Mouse (Mus musculus): Measurements from ENCODE around the gene Bag3. TPM values are rescaled to one million over a fixed set of nuclear protein-coding genes. Genes with fewer than 3 reads are reported as not detected.
"Not testable (repeated sequence)": the region's sequence is repeated elsewhere in the genome, so short reads cannot be mapped to it uniquely, and the experiment has no call there.

The Bag3 gene
- polyA plus RNA-seq, 1 experiment from 2014 or later = 3.7 TPM

DNA sequence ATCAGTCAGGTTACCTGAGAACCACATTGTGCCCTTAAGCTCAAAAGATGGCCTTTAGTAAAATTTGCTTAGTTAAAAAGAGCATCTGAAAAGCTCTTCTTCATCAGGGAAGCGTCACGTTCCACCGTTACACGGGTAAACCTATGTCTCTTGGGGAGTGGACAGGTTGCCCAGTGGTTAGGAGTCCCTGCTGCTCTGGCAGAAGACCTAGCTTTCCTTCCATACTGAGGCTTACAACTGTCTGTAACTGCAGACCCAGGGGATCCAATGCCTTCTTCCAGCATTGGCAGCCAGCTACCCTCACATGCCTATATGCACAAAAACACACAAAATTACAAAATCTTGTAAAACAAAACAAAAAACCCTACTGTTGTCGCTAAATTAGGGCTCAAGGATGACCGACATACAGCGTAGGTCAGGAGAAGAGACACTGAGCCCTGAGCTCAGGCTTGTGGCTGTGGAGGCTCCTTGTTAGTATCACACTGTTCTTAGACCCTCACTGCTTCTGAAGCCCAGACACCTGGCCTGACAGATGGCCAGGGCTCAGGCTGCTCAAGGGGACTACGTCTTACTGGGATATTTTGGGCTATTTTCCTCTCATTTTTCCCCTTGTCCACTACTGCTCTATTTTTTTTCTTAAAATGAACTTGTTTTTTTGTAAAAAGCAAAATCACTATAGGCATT lies 44.3 kb downstream of the Bag3 start:
- no peak for ATAC-seq
- H3K9ac ChIP-seq (replicated peaks) = no peak overlapping the region
- H3K9me3 ChIP-seq (ENCODE audit: low read length) = no peaks in the 10 kb centered on the region
- no peak for DNase-seq
- no peaks in the 10 kb centered on the region for H3K27me3 ChIP-seq (ENCODE audit: insufficient read depth, low read length)
- peaks cover 4% of the 10 kb centered on the region; the same call in 1 of the 2 replicates for H3K4me1 ChIP-seq (ENCODE audit: insufficient read depth)
- H3K4me3 ChIP-seq (ENCODE audit: low read depth, low read length) = no peak overlapping the region
- H3K36me3 ChIP-seq (replicated peaks; ENCODE audit: insufficient read depth, low read length) = no peaks in the 10 kb centered on the region
- H3K27ac ChIP-seq (ENCODE audit: low read depth) = no peak overlapping the region
- 87% methylated on average over 8 of the region's 8 CpGs for WGBS (ENCODE audit: insufficient replicate concordance)
- H3K4me2 ChIP-seq (ENCODE audit: low read depth, low read length) = no peak overlapping the region
- TF ChIP-seq CTCF (IDR thresholded peaks at IDR 0.05; ENCODE audit: low read depth) = no peak
- no peak for TF ChIP-seq EP300 (IDR thresholded peaks at IDR 0.05; ENCODE audit: low read depth)

DNA sequence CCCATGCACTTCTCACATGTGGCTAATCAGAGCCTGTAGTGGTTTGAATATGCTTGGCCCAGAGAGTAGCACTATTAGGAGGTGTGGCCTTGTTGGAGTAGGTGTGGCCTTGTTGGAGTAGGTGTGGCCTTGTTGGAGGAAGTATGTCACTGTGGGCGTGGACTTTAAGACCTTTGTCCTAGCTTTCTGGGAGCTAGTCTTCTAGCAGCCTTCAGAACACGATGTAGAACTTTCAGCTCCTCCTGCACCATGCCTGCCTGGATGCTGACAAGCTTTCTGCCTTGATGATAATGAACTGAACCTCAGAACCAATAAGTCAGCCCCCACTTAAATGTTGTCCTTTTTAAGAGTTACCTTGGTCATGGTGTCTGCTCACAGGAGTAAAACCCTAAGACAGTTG lies 46.0 kb downstream of the Bag3 start:
- H3K9ac ChIP-seq (replicated peaks); H3K27me3 ChIP-seq (ENCODE audit: insufficient read depth, low read length); H3K27ac ChIP-seq (ENCODE audit: low read depth); H3K4me2 ChIP-seq (ENCODE audit: low read depth, low read length); H3K36me3 ChIP-seq (replicated peaks; ENCODE audit: insufficient read depth, low read length); H3K9me3 ChIP-seq (ENCODE audit: low read length); DNase-seq; H3K4me3 ChIP-seq (ENCODE audit: low read depth, low read length); H3K4me1 ChIP-seq (ENCODE audit: insufficient read depth): not testable (repeated sequence)
- ATAC-seq = peak; percentile 44; the same call in 1 of the 2 replicates
- WGBS (ENCODE audit: insufficient replicate concordance) = 83% methylated on average over 2 of the region's 2 CpGs

DNA sequence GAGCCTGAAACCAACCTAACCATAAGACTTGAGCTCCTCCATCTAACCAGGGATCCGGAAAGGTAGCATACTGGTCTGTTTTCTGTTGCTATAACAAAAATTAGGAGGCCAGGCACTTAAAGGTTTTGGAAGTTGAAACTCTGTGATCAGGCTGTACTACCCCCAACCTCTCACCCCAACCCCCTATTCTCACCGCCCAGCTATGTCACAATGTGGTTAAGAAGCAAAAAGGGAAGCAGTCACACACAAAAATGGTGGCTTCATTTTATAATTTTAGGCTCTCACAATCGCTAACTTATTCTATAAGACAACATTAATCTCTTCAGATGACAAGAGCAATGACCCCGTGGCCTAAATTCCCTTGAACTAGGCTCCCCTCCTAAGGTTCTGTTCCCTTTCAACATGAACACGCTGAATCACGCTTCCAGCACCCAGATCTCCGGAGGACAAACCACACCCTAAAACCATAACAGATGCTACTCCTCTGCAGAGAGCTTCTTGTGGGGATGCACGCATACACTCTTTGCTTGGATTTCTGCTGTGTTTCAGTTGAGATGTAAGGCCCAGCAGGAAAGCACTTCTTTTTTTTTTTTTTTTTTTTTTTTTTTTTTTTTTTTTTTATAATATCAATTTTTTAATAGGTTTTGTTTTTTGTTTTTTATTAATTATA lies 46.7 kb downstream of the Bag3 start:
- H3K36me3 ChIP-seq (replicated peaks; ENCODE audit: insufficient read depth, low read length) = no peaks in the 10 kb centered on the region
- WGBS (ENCODE audit: insufficient replicate concordance) = 54% methylated on average over 8 of the region's 8 CpGs
- no peak overlapping the region for H3K4me2 ChIP-seq (ENCODE audit: low read depth, low read length)
- no peak for ATAC-seq
- no peaks in the 10 kb centered on the region for H3K9me3 ChIP-seq (ENCODE audit: low read length)
- peak overlapping the region; percentile 11; the same call in 1 of the 2 replicates for H3K27ac ChIP-seq (ENCODE audit: low read depth)
- H3K4me3 ChIP-seq (ENCODE audit: low read depth, low read length) = no peak overlapping the region
- no peak overlapping the region for H3K9ac ChIP-seq (replicated peaks)
- H3K4me1 ChIP-seq (ENCODE audit: insufficient read depth) = peaks cover 4% of the 10 kb centered on the region; the same call in 1 of the 2 replicates
- no peak for TF ChIP-seq CTCF (IDR thresholded peaks at IDR 0.05; ENCODE audit: low read depth)
- no peak for TF ChIP-seq EP300 (IDR thresholded peaks at IDR 0.05; ENCODE audit: low read depth)
- no peak for DNase-seq
- H3K27me3 ChIP-seq (ENCODE audit: insufficient read depth, low read length) = no peaks in the 10 kb centered on the region

DNA sequence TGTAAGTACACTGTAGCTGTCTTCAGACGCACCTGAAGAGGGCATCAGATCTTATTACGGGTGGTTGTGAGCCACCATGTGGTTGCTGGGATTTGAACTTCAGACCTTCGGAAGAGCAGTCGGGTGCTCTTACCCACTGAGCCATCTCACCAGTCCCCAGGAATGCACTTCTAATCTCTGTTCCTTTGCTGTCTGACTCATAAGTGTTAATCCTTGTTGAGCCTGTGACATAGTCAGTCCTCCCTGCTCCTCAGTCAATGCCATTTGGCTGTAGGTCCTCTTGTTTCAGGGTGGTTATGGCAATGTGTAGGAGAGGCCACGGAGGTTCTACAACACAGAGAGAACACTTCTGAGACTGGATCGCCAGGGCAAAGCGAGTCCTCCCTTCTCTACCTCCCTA lies 47.2 kb downstream of the Bag3 start:
- WGBS (ENCODE audit: insufficient replicate concordance) = 84% methylated on average over 7 of the region's 7 CpGs
- ATAC-seq; H3K9ac ChIP-seq (replicated peaks); H3K4me2 ChIP-seq (ENCODE audit: low read depth, low read length); H3K27me3 ChIP-seq (ENCODE audit: insufficient read depth, low read length); H3K4me1 ChIP-seq (ENCODE audit: insufficient read depth); DNase-seq; H3K9me3 ChIP-seq (ENCODE audit: low read length); H3K36me3 ChIP-seq (replicated peaks; ENCODE audit: insufficient read depth, low read length); H3K4me3 ChIP-seq (ENCODE audit: low read depth, low read length); H3K27ac ChIP-seq (ENCODE audit: low read depth): not testable (repeated sequence)

DNA sequence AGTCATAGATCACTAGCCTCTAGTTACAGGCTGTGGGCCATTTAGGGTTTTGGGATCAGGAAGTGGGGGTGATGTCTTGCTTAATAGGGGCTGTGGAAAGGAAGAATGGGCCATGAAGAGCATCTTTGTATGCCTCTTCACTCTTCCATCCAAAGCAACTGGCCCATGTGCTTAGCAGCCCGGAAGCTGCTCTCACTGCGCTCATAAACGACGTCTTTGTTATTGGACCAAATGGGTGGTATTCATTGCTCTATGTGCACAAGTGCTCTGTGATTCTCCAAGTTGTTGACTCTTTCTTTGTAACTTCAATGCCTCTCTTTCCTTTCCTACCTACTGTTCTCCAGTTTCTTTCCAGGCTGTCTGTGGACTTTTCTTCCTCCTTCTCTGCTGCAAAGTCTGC lies 48.6 kb downstream of the Bag3 start:
- no peak for ATAC-seq
- whole genome bisulfite sequencing (ENCODE audit: insufficient replicate concordance) = 81% methylated on average over 4 of the region's 4 CpGs
- no peak overlapping the region for H3K4me2 ChIP-seq (ENCODE audit: low read depth, low read length)
- H3K9me3 ChIP-seq (ENCODE audit: low read length) = no peaks in the 10 kb centered on the region
- no peaks in the 10 kb centered on the region for H3K27me3 ChIP-seq (ENCODE audit: insufficient read depth, low read length)
- no peak for DNase-seq
- H3K27ac ChIP-seq (ENCODE audit: low read depth) = no peak overlapping the region
- no peak overlapping the region for H3K4me3 ChIP-seq (ENCODE audit: low read depth, low read length)
- H3K36me3 ChIP-seq (replicated peaks; ENCODE audit: insufficient read depth, low read length) = no peaks in the 10 kb centered on the region
- H3K9ac ChIP-seq (replicated peaks) = no peak overlapping the region
- H3K4me1 ChIP-seq (ENCODE audit: insufficient read depth) = 0 out of 2 replicates have a peak, but pooled peaks cover 4% of the 10 kb centered on the region
- TF ChIP-seq CTCF (IDR thresholded peaks at IDR 0.05; ENCODE audit: low read depth) (no peak), EP300 (IDR thresholded peaks at IDR 0.05; ENCODE audit: low read depth) (no peak)

DNA sequence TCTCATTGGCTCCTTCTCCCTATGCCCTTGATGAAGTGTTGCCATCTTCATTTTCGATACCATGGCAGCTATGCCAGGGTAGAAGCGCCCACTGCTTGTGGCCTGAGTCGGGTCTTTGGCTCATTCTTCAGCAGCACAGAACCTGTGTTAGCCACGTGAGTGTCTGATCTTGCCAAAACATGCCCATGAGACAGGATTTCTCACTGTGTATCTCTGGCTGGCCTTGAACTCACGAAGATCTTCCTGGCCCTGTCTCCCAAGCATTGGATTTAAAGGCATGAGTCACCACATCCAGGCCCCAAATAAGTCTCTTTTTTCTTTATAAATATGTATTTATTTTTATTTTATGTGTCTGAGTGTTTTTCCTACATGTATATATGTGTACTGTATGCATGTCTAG lies 51.8 kb downstream of the Bag3 start:
- Histone ChIP-seq H3K4me2 (ENCODE audit: low read depth, low read length) (no peak overlapping the region), H3K36me3 (replicated peaks; ENCODE audit: insufficient read depth, low read length) (no peaks in the 10 kb centered on the region), H3K4me1 (ENCODE audit: insufficient read depth) (no peaks in the 10 kb centered on the region), H3K9me3 (ENCODE audit: low read length) (no peaks in the 10 kb centered on the region), H3K27me3 (ENCODE audit: insufficient read depth, low read length) (no peaks in the 10 kb centered on the region), H3K9ac (replicated peaks) (no peak overlapping the region), H3K4me3 (ENCODE audit: low read depth, low read length) (no peak overlapping the region), H3K27ac (ENCODE audit: low read depth) (no peak overlapping the region)
- ATAC-seq (no peak), DNase-seq (no peak)
- no peak for TF ChIP-seq EP300 (IDR thresholded peaks at IDR 0.05; ENCODE audit: low read depth)
- TF ChIP-seq CTCF (IDR thresholded peaks at IDR 0.05; ENCODE audit: low read depth) = no peak
- 85% methylated on average over 5 of the region's 5 CpGs for WGBS (ENCODE audit: insufficient replicate concordance)

Measured in liver, postnatal 0 days (tissue).